Mouse (Mus musculus): Measurements from ENCODE around the gene Wfdc21. TPM values are rescaled to one million over a fixed set of nuclear protein-coding genes. Genes with fewer than 3 reads are reported as not detected.

The Wfdc21 gene
- polyA plus RNA-seq, 1 experiment, result not detected

- Histone ChIP-seq H3K4me3 (no peak overlapping the region), H3K36me3 (ENCODE audit: control insufficient read depth, insufficient read depth) (no peaks in the 10 kb centered on the region), H3ac (ENCODE audit: control insufficient read depth, insufficient read length) (no peak overlapping the region), H3K79me2 (ENCODE audit: control insufficient read depth, insufficient read depth) (no peaks in the 10 kb centered on the region), H3K27me3 (ENCODE audit: control insufficient read depth, insufficient read depth, insufficient read length) (peaks cover 11% of the 10 kb centered on the region), H3K4me2 (ENCODE audit: low read depth) (no peak overlapping the region)
- no peak for TF ChIP-seq TCF12 (IDR thresholded peaks at IDR 0.05; ENCODE audit: insufficient read depth, poor library complexity, severe bottlenecking)
These were observed 34.1 kb upstream of the Wfdc21 start for GRCm38 (mm10) chr11:83712671-83713070.

- no peaks in the 10 kb centered on the region for H3K36me3 ChIP-seq (ENCODE audit: control insufficient read depth, insufficient read depth)
- peaks cover 11% of the 10 kb centered on the region for H3K27me3 ChIP-seq (ENCODE audit: control insufficient read depth, insufficient read depth, insufficient read length)
- TF ChIP-seq TCF3 (IDR thresholded peaks at IDR 0.05; ENCODE audit: insufficient read length, low read depth) (no peak), MYOG (IDR thresholded peaks at IDR 0.05; ENCODE audit: control insufficient read depth in 1 of 3, insufficient read depth in 1 of 3, insufficient read length in 2 of 3, low read depth in 2 of 3) (no peak), MYOD1 (IDR thresholded peaks at IDR 0.05; ENCODE audit: control insufficient read depth in 1 of 3, insufficient read length in 2 of 3, low read depth in 2 of 3) (no peak), MAX (IDR thresholded peaks at IDR 0.05; ENCODE audit: low read depth) (no peak)
- H3K79me2 ChIP-seq (ENCODE audit: control insufficient read depth, insufficient read depth), result no peaks in the 10 kb centered on the region
- no peak overlapping the region for H3K4me3 ChIP-seq
- H3ac ChIP-seq (ENCODE audit: control insufficient read depth, insufficient read length), result no peak overlapping the region
- no peak overlapping the region for H3K4me2 ChIP-seq (ENCODE audit: low read depth)
These were observed 32.8 kb upstream of the Wfdc21 start for GRCm38 (mm10) chr11:83713925-83714324.

GRCm38 (mm10) chr11:83717042-83717665, 29.6 kb upstream of the Wfdc21 start:
- Histone ChIP-seq H3ac (ENCODE audit: control insufficient read depth, insufficient read length) (no peak overlapping the region), H3K36me3 (ENCODE audit: control insufficient read depth, insufficient read depth) (no peaks in the 10 kb centered on the region), H3K79me2 (ENCODE audit: control insufficient read depth, insufficient read depth) (no peaks in the 10 kb centered on the region), H3K4me2 (ENCODE audit: low read depth) (no peak overlapping the region), H3K4me3 (no peak overlapping the region), H3K27me3 (ENCODE audit: control insufficient read depth, insufficient read depth, insufficient read length) (no peaks in the 10 kb centered on the region)
- TF ChIP-seq MAX (IDR thresholded peaks at IDR 0.05; ENCODE audit: low read depth) (no peak), POLR2AphosphoS2 (IDR thresholded peaks at IDR 0.05; ENCODE audit: insufficient read length, low read depth) (no peak), MYOD1 (IDR thresholded peaks at IDR 0.05; ENCODE audit: control insufficient read depth in 1 of 3, insufficient read length in 2 of 3, low read depth in 2 of 3) (no peak), REST (IDR thresholded peaks at IDR 0.05; ENCODE audit: insufficient read depth, insufficient read length) (no peak), E2F4 (IDR thresholded peaks at IDR 0.05; ENCODE audit: insufficient read depth) (no peak), SRF (IDR thresholded peaks at IDR 0.05; ENCODE audit: control insufficient read depth, insufficient read length, low read depth) (no peak), TCF12 (IDR thresholded peaks at IDR 0.05; ENCODE audit: insufficient read depth, poor library complexity, severe bottlenecking) (no peak), TCF3 (IDR thresholded peaks at IDR 0.05; ENCODE audit: insufficient read length, low read depth) (no peak), MYOG (IDR thresholded peaks at IDR 0.05; ENCODE audit: control insufficient read depth in 1 of 3, insufficient read depth in 1 of 3, insufficient read length in 2 of 3, low read depth in 2 of 3) (no peak), POLR2A (IDR thresholded peaks at IDR 0.05; ENCODE audit: insufficient read length, low read depth) (no peak), USF1 (IDR thresholded peaks at IDR 0.05; ENCODE audit: low read depth) (peak; percentile 20), CEBPB (IDR thresholded peaks at IDR 0.05; ENCODE audit: insufficient read depth, poor library complexity, severe bottlenecking) (peak; percentile 61; the same call in 1 of the 2 replicates)

GRCm38 (mm10) chr11:83720766-83721165, 26.0 kb upstream of the Wfdc21 start:
- TF ChIP-seq MYOG (IDR thresholded peaks at IDR 0.05; ENCODE audit: control insufficient read depth in 1 of 3, insufficient read depth in 1 of 3, insufficient read length in 2 of 3, low read depth in 2 of 3) (no peak), MYOD1 (IDR thresholded peaks at IDR 0.05; ENCODE audit: control insufficient read depth in 1 of 3, insufficient read length in 2 of 3, low read depth in 2 of 3) (no peak), CEBPB (IDR thresholded peaks at IDR 0.05; ENCODE audit: insufficient read depth, poor library complexity, severe bottlenecking) (no peak), POLR2A (IDR thresholded peaks at IDR 0.05; ENCODE audit: insufficient read length, low read depth) (no peak), E2F4 (IDR thresholded peaks at IDR 0.05; ENCODE audit: insufficient read depth) (no peak)
- H3K4me3 ChIP-seq, result no peak overlapping the region
- no peak overlapping the region for H3ac ChIP-seq (ENCODE audit: control insufficient read depth, insufficient read length)
- H3K36me3 ChIP-seq (ENCODE audit: control insufficient read depth, insufficient read depth), result no peaks in the 10 kb centered on the region
- H3K27me3 ChIP-seq (ENCODE audit: control insufficient read depth, insufficient read depth, insufficient read length), result no peaks in the 10 kb centered on the region
- no peaks in the 10 kb centered on the region for H3K79me2 ChIP-seq (ENCODE audit: control insufficient read depth, insufficient read depth)
- no peak overlapping the region for H3K4me2 ChIP-seq (ENCODE audit: low read depth)

- Histone ChIP-seq H3ac (ENCODE audit: control insufficient read depth, insufficient read length) (no peak overlapping the region), H3K4me3 (no peak overlapping the region), H3K4me2 (ENCODE audit: low read depth) (peak overlapping the region; percentile 56), H3K36me3 (ENCODE audit: control insufficient read depth, insufficient read depth) (no peaks in the 10 kb centered on the region), H3K27me3 (ENCODE audit: control insufficient read depth, insufficient read depth, insufficient read length) (no peaks in the 10 kb centered on the region), H3K79me2 (ENCODE audit: control insufficient read depth, insufficient read depth) (no peaks in the 10 kb centered on the region)
- TF ChIP-seq E2F4 (IDR thresholded peaks at IDR 0.05; ENCODE audit: insufficient read depth) (no peak), MYOG (IDR thresholded peaks at IDR 0.05; ENCODE audit: control insufficient read depth in 1 of 3, insufficient read depth in 1 of 3, insufficient read length in 2 of 3, low read depth in 2 of 3) (no peak)
These were observed 17.8 kb upstream of the Wfdc21 start for GRCm38 (mm10) chr11:83728757-83729432.
